Mouse (Mus musculus): ENCODE results near the gene Tspan1.

Tspan1 gene

DNA sequence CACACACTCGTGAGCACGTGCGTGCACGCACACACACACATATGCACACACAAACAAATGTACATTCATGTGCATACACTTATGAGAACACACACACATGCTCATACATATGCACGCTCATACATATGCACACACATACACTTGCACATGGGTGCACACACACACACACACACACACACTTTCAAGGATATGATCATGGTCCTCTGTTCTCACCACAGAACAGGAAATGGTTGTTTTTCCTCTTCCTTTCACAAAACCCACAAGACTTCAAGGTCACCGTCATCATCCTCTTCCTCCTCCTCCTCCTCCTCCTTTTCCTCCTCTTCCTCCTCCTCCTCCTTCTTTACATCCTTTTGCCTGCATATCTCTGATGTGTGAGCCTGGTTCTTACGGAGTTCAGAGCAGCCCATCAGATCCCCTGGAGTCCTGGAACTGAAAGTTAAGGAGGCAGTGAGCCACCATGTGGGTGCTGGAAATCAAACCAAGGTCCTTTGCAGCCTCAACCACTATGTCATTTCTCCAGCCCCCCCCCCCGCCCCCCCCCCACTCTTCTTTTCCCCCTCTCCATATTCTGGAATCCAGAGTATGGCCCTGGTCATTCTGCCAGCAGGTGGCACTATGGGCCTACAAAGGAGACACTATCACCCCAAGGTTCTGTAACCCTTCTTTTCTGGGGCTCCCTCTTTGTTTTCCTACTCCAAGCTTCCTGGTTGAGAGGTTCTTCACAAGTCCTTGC lies 1.4 kb upstream of the Tspan1 start:
- DNase-seq (ENCODE audit: low read depth, low spot score): peak; percentile 72

DNA sequence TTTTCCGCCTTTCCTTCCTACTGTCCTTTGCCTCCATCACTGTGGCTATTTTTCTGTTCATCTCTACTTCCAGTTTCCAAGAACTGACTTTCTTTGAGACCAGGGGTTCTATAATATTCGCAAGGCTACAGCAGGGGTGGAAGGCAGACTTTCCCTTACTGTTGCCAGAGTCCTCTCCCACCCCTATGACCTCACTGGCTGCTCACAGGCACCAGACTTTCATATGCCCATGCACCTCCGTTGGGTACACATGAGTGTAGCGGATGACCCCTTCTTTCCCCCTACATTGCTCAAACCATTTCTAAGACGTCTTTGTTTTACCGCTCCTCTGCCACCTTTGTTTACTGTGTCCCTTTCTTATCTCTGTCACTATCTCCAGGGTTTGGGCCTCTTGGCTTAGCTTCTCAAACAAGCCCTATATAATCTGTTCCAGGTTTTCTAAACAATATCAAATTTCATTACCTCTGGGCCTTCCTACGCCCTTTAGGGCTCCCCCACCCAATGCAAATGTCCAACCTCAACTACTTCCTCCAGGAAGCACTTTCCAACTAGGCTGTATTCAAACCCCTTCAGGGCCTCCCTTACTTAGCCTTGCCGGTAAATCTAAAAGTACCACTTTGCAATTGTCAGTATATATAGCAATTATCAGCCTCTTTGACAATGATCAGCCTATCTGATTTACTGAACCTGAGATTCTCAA lies 1.5 kb downstream of the Tspan1 start:
- DNase-seq (ENCODE audit: low read depth, low spot score): no peak

DNA sequence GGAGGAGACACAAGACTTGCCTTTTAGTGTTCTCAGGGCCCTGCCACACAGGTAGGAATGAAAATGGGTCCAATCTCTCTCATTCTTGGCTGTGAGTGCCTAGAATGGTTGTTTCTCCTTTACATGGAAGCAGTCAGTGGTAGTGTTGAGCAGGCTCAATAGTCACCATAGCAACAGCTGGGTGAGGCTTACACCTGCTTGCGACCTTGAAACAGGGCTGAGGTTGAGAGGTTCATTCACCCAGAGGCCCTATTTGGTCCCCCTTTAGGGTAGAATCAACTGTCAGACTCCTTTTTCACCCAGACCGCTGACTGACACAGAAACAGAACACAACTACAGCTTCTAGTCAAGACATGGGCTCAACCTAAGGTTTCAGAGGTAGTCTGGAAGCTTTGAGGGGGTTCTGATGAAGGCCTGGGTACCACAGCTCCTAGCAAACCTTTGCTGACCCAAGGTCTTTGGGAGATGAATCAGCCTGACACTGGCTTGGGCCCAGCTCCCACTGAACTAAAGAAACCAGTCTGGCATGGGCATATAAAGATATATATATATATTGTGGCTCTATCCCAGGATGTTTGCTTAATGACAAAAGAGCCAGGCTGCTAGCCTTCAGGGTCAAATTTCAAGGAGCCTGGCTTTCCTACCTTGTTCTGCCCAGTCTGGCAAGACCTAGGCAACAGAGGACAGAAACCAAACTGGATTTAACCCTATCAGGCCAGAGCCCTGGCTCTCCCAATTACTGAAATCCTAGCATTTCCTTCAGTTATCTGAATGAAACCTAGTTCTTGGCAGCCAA lies 2.4 kb downstream of the Tspan1 start:
- no peak for DNase-seq (ENCODE audit: low read depth, low spot score)

DNA sequence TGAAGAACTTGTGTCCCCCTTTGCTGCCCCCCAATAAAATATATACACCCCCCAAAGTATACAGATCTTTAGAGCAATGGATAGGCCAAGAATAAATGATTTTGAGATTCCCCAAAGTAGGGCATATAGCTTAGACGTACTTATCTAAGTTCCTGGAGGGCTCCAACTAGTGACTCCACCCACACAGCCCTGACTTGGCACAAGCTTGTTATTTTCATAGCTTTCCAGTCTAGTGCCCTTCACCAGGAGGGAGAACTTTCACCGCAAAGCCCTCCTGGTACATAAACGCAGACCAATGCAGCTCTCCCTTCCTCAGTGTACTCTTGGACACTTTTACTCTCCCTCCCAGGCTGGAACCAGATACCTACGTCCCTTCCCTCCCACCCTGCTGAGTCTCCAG lies 5.3 kb downstream of the Tspan1 start:
- no peak for DNase-seq (ENCODE audit: low read depth, low spot score)

DNA sequence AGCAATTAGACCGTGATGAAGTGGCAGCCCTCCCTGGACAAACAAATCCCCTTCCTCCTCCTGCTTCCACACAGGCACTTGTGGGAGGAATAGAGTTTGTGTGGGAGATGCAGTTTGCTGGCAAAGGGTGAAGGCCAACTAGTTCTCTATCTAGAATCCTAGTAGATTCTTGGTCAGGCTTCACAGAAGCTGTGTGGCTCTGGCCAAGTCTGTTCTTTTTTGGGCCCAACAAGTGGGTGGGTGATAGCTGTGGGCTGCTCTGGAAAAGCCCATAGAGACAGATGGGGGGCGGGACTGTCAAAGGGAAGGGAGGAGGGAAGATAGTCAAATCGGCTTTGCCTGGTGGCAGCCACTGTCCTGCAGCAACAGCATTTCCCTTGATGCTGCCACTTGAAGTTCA lies 6.6 kb downstream of the Tspan1 start:
- DNase-seq (ENCODE audit: low read depth, low spot score): no peak

DNA sequence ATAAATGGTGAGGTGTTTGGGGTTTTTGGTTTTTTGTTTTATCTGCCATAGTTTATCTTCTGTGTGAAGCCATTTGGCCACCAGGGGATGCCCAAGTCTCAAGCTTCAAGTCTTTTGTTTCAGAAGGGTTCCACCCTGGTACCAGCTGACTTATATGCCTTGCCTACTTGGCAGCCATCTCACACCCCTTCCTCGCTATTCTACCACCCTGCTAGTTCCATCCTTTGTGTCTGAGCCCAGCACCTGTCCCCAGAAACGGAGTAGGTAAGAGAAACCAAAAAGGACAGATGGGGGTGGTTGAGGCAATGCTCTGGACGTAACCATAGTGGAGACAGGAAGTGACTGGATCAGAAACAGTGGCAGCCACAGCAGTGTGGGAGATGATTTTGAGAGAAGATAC lies 7.5 kb downstream of the Tspan1 start:
- DNase-seq (ENCODE audit: low read depth, low spot score): no peak

DNA sequence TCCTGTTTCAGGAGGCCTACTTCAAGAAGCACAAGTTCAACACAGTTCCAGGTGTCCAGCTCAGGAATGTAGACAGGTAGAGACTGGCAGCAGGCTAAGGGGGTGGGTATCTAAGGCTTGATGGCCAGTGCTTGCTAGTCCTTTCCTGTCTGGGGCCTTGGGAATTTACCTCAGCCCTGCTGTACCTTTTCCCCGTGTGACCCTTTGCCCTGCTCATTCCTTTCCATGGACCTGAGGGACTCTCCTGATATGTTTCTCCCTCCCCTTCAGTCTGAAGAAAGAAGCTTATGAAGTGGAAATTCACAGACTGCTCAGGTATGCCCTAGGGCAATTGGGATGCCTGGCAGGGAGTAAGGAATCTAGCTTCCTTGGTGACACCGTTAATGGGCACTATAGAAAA lies 9.5 kb downstream of the Tspan1 start:
- no peak for DNase-seq (ENCODE audit: low read depth, low spot score)

DNA sequence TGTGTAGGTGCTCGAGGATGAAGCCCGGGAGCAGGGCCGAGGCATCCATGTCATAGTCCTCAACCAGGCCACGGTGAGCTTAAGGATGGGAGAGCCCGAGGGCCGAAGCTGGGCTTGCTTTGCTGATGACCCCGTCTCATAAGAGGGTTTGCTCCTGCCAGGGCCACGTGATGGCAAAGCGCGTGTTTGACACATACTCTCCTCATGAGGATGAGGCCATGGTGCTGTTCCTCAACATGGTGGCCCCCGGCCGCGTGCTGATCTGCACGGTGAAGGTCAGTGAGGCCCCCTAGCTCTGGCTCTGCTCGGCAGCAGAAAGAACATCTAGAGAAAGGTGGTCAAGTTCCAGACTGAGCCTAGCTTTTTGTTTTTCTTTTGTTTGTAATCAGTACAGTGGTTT lies 14.7 kb downstream of the Tspan1 start:
- DNase-seq (ENCODE audit: low read depth, low spot score): no peak

DNA sequence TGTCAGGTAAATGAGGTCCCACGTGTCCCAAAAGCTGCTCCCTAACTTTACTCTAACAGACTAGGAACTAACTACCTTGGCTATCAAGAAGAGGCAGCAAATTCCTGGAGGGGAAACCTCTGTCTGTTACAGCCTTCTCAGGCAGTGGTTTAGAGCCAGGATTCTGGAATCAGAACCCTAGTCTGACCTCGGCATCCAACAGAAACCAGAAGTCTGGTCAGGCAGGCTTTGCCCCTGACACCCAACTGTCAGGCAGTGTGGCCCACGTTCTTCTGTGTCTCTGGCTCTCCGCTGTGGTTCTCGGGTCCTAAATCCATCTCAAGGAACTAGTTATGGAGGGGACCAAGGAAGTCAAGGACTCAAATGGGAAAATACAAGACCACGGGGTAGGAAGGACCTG lies 16.2 kb downstream of the Tspan1 start, which contains the start of gene Lurap1:
Gene Lurap1, minus strand, starts transcription at position 101 of the 400 bp plus-strand sequence.
- no peak for DNase-seq (ENCODE audit: low read depth, low spot score)

DNA sequence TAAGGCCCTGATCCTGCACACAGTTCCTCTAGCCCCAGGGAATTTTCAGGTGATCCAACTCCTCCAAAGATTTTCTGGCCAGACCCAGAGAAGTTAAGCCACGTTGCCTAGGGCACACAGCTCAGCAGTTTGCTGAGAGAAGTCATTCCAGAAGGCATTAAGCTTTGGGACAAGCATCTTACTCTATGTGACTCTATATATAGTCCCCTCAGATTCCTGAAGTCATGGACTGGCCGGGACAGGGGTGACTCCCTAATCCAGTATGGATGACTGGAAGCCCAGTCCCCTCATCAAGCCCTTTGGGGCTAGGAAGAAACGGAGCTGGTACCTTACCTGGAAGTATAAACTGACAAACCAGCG lies 16.6 kb downstream of the Tspan1 start:
- DNase-seq (ENCODE audit: low read depth, low spot score): no peak

DNA sequence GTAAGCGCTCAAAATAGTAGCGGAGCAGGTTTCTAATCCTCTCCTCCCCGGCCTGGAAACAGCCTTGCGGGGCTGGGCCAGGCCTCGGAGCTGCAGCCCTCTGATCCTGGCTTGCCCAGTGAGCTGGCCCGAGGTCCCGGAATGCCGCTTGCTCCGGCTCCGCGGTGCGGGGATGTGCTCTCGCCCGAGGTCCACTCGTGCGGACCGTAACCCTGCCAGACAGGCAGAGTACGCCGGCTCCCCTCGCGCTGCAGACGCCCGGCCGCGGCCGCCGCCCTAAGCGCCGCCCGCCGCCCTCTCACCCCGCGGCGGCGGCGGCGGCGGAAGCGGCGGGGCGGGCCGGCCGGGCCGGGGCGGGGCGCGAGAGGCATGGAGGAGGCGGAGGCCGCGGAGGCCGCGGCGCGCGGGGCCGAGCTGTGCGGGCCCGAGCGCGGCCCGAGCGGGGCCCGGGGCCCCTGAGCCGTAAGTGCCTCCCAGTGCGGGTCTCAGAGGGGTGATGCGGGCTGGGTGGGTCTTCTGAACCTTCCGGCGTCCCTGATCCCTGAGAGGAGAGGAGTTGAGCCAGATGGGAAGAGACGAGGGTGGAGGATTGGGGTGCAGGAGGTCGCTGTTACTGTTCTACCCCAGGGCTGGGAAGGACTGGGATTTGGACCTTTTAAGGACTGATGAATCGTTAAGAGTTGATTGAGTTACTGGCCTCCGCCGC lies 17.1 kb downstream of the Tspan1 start:
- DNase-seq (ENCODE audit: low read depth, low spot score): peak; percentile 48

DNA sequence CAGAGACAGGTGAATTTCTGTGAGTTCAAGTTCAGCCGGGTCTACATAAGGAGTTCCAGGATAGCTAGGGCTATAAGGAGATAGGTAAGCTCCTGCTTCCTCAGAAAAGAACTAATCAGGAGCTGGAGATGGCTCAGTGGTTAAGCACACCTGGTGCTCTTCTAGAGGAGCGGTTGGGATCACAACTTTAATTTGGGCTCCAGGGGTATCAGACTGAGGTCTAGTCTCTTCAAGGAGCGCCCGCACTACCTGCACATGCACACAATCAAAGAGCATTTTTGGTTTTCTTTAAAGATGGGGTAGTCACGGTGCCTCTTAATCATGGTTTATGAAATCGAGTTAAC lies 17.6 kb downstream of the Tspan1 start:
- no peak for DNase-seq (ENCODE audit: low read depth, low spot score)

DNA sequence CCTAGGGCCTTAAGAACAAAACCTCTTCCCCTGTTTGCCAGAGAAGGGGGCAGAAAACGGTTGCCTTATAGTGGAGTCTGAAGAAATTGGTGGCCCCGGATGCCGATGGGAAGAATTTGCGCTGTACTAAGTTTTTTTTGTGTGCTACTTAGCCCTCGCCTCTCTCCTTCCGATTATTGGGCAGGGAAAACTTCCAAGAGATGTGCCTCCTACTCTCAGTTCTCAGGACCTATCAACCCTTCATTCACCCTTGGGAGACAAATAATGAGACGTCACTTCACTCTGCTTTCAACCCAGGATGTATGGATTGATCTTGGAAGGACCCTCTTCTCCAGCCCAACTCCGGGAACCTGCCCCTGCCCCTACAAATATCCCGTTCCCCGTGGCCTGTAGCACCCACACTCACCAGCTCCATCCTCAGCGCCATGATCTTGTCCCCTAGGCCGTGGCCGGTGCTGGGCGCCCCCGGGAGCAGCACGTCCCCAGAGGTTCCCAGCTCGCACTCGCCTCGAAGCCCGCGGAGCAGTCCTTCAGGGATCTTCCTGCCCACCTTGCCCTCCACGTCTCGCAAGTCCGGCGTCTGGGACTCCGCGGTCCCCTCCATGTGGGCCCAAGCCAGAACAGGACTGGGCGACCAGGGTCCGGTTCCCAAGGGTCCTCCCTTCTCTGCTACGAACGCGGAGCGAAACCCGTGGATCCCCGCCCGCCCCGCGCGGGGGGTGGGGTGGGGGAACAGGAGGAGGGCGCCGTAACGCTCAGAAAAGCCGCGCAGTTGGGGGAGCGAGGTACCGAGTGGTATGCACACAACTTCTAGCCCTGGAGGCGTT lies 23.3 kb downstream of the Tspan1 start:
- DNase-seq (ENCODE audit: low read depth, low spot score): peak; percentile 52

DNA sequence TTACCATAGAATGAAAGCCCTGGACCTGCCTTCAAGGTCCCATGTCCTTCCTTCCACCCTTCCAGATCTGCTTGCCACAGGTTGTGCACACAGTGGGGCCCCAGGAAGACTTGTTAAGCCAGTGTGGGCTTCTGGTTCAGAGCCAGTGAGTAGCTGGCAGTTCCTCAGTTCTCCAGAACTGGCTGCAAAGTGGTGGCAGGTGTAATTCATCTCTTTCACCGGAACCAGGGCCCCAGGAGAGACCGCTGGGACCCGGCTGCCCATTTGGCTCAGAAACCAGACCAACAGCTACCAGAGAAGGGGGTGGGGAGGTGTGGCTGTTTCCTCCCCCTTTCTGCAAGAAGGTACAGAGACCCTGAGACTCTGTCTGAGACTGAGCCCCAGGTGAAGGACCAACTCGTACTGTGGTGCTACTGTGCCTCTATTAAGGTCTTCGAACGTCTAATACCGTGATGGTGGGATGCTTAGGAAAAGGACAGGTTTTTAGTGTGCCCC lies 24.0 kb downstream of the Tspan1 start:
- no peak for DNase-seq (ENCODE audit: low read depth, low spot score)

DNA sequence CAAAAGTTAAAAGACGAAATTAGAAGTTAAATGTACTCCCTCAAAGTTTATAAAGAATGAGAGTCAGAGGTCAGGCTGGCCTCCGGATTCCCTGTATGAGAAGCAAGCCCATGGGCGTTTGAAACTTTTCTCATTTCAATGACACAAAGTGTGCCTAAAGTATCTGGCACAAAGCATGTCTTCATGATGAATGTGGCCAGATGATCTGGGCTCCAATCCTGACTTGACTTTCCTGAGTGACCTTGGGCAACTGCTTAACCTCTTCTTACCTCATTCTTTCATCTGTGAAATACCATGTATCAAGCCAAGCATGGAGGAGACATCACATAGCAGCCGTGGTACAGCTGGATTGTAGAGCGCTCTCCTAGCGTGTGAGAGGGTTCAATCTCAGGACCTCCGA lies 25.1 kb downstream of the Tspan1 start:
- DNase-seq (ENCODE audit: low read depth, low spot score): no peak

DNA sequence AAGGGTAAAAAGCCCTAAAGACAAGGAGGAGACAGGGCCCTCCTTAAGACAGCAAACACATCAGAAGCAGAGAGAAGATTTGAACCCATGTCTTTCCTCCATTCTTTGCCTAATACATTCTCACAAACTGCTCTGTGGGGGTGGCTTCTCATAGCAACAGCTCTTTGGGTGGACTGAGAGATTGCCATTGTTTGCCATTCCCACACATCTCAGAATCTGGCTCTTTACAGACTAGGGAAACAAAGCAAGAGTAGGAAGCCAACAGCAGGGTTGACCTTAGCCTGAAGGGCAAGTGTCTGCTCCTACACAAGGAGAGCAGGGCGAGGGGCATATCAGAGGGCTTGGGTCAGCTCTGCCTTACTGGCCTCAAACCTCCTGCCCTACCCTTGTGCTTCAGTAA lies 25.7 kb downstream of the Tspan1 start:
- no peak for DNase-seq (ENCODE audit: low read depth, low spot score)

DNA sequence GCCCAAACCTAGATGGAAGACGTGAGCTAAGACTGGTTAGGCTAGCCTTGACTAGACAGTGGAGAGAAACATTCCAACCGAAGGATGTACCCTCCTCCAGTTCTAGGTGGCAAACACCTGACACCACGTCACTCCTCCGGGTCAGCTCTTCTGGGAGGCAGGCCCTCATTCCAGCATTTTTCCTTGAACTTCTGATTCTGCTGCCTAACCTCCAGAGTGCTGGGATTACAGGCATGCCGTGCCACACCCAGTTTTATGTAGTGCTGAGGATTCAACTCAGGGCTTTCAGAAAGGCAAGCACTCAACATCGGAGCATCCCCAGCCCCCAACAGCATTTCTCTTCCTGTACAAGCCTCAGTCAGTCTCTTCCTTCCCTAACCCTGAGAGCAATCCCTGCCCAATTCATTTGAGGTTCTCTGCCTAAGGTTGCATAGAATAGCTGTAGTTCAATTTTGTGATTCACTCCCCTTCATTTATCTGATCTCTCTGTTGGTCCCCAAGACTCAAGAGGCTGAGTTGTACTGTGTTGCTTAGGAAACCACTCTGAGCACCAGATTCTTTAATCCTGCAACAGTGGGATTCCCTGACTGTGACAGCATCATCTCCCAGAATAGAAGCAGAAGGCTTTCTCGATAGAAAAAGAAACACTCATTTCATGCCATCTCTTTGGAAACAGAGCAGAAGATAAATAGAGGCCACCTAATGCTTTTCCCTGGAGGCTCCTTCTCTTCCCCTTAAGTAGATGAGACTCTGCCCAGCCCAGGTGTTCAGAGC lies 26.4 kb downstream of the Tspan1 start:
- no peak for DNase-seq (ENCODE audit: low read depth, low spot score)

DNA sequence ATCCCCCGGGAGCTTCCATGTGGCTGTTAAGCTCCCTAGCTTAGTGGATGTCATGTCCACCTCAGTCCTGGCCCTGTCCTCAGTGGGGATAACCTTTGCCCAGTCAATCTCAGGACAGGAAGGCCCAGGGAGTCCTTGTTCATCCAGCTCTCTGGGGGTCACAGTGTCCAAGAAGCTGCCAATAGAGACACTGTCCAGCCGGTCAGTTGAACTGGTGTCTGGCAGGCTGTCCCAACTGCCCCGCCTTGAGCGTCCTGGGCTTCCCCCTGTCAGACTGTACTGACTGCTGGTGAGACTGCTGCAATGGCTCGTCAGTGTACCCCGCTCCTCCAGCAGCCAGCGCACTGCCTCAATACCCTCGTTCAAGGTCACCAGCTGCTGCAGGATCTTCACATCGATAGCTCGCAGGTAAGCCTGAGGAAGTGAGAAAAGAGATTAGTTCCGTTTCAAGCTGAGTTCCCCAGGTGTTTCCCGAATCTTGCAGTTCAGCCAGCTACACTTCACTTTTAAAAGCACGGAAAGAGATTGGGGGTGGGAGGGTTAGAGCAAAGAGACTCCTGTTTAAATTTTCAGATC lies 29.9 kb downstream of the Tspan1 start:
- no peak for DNase-seq (ENCODE audit: low read depth, low spot score)

DNA sequence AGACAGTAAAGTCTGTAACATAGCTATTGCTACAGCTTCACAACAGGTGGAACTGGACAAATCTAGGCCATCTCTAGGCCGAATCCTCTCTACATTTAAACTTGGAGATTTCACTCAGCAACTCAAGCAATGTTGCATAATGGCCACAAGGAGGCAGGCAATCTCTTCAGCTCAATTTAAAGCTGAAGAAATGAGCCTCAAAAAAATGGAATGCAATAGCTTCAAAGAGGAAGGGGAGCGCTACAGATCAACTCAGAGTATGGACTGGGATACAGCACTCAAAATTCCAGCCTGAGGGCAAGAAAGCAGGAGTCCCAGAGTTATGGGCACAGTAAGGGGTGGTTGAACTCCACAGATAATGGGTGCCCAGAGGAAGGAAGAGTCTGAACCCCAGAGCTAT lies 32.4 kb downstream of the Tspan1 start:
- DNase-seq (ENCODE audit: low read depth, low spot score): peak; percentile 50

DNA sequence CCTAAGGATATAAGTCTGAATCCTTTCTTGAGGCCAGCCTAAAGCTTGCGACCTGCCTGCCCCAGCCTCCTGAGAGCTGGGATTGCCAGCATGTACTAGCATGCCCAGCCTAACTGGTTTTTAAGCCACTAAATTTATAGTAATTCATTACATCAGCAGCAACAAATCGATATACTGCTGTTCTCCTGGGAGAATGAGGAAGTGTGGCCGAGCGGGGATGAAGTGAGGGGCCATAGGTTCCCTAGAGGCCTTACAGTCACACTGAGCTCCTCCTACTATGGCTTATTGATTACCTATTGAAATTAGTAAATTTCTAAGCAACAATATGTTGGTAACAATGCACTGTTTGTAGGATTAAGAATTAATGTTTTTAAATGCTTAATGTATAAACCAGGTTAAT lies 34.3 kb downstream of the Tspan1 start:
- DNase-seq (ENCODE audit: low read depth, low spot score): no peak

Data from mesoderm, embryonic 11.5 days (tissue).